Mouse (Mus musculus) MN1 (cell line): ENCODE data around the gene Dennd1b.
A peak's percentile ranks its signal among the peaks of the same experiment; 100 is the strongest.

ENCODE experiments used
- DNase-seq: peaks from one replicate; pipeline ENCODE4 v3.0.0-alpha.2; 2016; ENCODE audit warnings: low spot score

Gene Dennd1b

DNA sequence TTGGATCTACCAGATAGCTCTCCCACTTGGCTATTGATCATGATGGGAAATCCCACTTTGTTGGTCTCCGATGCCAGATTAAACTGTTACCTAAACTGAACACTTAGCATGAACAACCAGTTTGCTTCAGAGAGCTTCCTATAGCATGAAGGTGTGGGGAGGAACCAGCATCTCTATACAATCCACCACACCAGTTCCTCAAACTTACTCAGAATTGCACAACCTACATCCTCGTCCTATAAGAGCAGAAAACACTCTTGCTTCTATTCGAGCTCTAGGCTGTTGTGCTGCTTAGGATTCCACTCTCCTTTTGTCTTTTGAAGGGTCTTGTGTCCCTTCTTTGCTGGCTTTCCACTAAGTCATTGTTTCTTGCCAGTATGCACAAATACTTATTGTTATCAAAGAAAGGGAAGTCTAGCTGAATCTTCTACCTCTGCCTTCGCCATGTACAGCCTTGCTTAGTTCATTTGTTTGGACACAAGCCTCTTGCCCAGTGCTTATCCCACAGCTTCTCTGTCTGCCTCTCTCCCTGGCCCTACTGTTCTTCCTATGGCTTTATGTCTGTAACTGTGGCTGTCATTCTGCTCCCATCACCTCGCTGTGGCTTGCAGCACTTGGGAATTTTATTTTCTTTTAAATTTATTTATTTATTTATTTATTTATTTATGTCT, 52.0 kb downstream of the Dennd1b start:
- DNase-seq = no peak

DNA sequence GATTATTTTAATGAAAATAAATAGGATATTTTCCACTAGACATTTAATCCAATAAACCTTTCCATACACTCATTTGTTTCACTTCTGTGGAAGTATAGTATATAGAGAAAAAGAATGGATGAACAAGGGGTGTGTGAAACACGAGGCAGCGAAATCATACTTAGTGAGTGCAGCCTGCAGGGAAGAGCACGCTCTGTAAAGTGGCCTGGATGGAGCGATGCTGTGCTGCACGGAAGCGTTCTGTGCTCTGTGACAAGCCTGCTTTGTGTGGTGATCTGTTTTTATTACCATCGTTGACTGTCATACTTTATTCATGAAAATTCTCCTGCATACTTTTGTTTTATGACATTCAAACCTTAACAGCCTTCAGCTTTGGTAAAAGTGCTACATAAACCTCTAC, 58.1 kb downstream of the Dennd1b start:
- DNase-seq = peak; percentile 13

DNA sequence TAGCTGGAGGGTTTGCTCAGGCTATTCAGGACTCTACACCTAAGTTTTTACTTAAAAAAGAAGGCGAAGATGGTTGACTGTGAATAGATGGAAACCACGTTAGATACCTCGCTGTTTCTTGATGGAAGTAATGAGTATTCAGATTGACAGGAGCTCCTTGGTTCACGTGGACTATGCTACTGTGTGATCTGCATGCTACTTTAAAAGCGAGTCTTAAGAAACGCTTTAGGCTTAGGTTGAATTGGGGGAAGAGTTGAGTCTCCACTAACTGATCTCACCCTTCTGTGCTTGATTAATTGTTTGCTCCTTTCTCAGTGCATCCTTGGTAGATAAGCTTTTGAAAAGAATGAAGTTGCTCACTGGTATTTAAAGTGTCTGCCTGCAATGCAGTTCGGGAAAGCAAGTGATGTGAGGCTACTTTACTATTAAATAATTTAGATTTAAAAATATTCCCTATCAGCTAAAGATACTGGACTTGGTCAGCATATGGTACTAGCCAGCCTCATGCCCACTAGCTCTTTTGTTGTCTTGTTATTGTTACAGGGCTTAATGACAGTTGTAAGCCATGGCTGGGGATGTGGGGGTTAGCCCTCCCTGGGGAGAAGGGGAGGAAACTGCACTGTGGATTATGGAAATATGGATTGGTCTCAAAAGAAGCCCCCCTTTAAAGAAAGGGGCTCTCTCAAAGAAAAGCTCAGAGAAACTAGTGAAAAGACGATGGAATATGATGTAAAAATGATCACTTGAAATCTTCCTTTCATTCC, 62.8 kb downstream of the Dennd1b start:
- DNase-seq = no peak

DNA sequence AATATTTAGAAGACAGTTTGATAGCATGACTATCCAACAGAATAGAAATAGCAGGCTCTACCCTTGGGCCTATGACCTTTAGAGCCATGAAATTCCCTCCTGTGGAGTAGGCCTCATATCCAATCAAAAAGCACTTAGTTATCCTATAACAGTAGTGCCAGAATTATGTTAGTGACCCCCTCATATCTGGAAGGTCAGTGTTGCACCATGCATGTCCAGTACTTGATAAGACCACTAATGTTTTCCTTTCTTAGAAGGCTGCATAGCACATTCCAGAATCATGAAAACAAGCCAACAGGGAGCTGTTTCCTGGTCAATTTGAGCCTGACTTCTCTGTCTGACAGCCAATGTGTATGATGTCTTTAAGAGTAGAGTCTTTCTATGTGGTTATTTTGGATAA, 66.3 kb downstream of the Dennd1b start:
- no peak for DNase-seq

DNA sequence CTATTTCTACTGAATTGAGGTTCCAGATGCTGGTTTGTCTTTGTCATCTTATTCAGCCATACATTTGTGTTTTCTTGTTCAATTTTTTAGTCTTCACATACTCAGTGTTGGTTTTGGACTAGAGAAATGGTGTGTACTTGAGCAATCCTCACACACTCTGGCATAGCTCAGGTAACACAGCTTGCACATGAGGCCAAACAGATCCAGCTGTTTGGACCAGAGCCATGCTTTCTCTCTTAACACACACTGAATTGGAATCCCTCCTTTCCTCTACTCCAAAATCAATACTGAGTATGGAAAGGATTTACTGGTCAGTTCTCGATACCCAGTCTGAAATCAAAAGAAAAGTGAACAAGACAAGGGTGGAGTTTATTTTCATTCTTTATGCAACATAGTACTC, 69.2 kb downstream of the Dennd1b start:
- no peak for DNase-seq

DNA sequence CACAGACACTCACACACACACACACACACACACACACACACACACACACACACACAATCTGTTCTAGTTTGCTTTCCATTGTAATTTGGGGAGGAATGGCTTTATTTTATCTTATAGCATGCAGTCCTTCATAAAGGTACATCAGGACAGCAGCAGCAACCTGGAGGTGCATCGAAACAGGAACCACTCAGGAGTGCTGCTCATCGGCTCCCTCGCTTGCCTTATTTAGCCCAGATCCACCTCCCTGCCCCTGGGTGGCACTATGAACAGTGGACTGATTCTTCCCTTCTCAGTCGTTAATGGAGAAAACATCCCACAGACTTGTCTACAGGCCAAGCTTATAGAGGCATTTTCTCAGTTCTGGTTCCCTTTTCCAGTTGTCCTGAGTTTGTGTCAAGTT, 71.9 kb downstream of the Dennd1b start:
- no peak for DNase-seq

DNA sequence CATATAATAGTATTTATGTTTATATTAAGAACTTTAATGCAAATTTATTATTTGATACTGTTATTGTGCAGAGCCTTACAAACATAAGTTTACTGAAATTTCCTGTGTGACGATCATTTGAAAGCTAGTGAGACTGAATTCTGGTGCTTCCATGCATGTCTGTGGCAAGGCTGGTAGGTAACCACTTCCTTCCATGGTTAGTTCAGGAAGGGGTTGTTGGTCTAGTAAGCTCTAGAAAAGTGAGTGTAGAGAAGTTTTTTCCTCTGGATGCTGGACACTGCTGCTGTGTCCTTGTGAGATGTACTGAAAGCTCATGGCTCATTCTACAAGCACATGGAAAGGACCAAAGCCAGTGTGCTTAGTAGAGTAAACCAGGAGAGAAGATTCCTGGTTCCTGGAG, 73.1 kb downstream of the Dennd1b start:
- no peak for DNase-seq

DNA sequence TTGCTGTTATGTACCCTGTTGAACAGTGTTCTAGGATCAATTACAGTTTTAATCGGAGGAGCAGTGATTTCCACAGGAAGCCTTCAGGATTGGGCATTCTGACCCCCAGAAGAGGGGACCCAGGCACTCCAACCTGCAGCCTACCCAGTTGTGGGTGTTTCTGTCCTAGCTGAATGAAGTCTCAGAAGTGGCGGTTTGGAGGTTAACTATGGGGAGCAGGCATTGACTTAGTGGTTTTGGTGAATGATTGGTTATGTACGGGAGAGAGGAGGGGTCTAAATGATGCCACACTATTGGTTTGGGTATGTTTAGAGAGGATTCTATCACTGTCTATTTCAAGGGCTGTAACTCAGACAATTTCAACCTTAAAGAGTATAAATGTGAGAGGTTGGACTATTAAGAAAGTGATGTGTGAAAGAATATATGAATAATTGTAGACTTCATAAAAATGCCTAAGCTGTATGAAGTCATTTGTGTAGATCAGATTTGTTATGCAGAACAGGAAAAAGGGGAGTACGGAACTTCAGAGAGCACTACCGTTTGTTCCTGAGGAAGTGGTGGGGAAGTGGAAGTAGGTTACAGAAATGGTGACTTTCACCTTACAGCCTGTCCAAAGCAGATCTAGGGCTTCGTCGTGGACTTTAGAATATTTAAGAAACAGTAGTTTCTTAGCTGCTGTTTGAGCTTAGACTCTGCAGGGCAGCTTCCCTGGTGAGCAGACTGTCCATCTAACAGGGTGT, 73.7 kb downstream of the Dennd1b start:
- DNase-seq = no peak

DNA sequence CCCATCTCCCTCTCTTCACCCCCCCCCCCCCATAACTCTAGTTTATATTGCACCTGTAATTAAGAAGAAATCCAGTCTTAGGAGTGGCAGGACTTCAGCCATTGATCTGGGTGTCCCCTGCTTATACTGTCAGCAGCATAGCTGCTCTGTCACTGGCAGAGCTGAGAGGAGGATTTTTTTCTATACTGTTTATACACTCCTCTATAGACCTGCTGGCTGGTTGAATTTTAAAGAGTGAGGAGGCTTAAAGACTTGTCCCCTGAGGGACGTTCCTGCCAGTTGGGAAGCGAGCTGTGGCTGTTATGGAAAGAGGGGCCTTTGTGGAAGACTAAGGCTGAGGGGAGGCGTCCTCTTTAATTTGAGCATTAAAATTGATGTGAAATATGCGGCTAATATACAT, 74.8 kb downstream of the Dennd1b start:
- DNase-seq = no peak

DNA sequence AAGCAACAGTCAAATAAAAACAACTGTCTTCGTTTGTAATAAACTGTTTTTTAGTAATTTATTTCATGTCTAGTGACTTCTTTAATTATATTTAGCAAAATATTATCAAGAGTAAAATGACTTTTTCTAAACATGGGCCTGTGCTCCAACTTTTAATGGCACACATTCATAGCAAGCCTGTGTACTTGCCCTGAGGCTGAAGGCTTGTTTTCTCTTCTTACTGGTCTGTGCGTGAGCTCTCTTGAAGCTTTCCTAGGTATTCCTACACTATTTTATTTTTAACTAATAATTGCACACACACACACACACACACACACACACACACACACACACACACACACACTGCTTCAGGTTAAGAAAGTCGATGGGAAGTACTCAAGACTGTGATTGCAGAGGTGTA, 75.4 kb downstream of the Dennd1b start:
- no peak for DNase-seq

DNA sequence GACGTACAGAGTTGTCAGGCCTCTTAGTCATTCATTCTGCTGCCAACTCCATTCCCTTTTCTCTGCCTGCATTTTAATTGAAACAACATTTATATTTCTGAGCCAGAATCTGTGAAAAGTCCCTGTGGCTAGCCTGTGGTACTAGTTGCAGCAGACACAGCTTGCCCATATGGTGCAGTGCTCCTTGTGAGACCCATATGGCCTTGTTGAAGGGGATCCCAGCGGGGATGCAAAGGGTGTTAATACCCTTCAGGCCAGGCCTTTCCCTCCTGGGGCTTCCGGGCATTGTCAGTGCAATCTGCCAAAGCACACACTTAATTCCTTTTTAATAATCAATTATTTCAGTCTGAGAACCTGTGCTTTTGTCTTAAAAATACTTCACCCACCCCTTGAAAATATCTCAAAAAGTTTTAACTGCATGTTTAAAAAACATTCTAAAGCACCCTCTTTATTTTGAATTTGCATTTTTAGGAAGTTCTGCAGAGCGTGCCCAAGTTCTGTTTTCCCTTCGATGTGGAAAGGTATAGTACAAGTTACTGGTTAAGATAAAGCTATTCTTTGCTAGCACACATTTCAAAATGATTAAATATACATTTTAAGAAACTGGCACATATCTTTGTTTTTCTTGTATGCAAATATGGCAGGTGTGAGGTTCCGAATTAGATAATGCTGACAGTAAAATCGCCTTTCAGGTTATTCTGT, 76.4 kb downstream of the Dennd1b start:
- no peak for DNase-seq

DNA sequence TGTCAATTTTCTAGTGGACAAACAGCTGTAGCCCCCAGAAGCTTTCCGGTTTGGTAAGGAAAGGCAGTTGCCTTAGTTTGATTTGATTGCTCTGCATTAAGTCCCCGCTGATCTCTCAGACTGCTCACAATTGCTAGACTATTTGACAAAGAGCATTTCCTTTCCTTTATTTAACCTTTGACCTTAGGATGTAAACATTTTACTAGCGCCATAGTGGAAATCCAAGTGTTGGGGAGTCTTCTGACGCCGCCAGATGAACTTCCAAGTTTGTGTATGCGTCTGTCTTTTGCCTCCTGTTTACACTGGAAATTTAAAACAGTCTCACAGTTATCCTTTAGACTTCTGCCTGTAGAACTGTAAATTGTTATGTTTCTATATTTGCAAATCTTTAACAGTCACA, 85.8 kb downstream of the Dennd1b start:
- DNase-seq = no peak

DNA sequence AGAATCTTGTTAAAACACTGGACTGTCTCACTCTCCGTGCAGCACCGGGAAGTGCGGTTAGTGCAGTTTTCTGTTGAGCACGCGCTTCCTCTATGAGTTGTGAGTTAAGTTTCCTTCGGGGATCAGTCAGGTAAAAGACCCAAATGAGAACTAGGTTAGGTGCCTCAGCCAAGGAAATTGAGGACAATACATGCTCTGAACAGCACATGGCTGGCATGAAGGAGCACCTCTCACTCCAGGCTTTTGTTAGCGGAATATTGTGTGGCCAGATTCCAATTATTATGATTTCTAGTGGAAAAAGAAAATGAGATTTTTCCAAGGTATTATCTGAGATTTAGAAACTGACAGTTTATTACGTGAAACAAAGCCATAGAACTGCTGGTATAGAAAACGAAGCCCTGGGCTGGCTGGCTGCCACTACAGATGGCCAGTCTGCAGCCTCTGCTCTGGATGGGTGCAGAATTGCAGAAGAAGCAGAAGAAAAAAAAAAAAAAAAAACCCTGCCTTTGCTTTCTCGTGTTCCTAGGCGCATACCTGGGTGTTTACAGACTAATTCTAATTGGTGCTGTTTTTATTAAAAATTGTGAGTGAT, 86.7 kb downstream of the Dennd1b start:
- peak; percentile 49 for DNase-seq

DNA sequence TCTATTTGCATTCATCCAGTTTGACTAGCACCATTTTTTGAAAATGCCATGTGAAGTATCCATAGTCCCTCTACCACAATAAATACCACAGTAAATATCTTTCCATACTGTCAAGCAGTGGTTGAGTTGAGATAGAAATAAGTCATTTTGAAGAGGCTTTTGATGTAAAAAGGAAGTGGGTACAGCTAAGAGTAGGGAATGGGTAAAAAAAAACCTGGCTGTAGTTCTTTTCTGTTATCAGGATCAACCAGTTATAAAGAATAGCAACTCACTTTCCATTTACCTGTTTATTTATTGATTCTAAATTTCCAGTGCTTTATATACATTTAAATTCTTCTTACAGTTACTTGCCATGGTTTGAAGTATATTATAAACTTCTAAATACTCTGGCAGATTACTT, 89.8 kb downstream of the Dennd1b start:
- DNase-seq = no peak

DNA sequence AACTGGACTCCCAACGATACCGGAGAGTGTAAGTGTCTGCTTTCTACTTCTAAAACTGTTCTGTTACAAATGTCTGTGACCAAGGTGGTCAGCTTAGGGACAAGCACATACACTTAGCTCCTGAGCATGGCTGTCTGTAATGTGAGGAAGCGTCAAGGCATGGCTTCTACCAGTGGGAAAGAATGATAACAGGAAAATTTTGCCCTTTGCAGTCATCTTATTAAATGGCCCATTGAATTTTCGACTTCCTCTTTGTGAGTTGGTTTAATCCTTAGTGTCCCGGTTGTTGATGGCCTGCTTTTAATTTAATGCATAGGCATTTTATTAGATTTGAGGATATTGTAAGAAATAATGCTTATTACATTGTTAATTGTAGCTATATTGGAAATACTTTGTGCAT, 97.1 kb downstream of the Dennd1b start:
- no peak for DNase-seq

DNA sequence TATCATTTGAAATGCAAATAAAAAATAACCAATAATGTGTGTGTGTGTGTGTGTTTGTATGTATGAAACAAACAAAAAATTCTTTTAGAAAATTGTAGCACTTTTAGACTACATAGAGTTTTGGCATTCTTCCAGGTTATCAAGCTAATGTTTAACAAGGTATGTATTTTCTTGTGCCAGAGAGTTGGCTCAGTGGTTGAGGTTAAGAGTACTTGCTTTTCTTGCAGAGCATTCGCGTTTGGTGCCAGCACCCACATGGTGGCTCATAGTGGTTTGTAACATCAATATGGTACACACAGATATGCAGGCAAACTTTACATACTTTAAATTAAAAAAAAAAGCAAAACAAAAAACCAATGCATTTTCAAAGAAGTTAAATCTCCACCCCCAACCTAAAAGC, 101.5 kb downstream of the Dennd1b start:
- DNase-seq = no peak

DNA sequence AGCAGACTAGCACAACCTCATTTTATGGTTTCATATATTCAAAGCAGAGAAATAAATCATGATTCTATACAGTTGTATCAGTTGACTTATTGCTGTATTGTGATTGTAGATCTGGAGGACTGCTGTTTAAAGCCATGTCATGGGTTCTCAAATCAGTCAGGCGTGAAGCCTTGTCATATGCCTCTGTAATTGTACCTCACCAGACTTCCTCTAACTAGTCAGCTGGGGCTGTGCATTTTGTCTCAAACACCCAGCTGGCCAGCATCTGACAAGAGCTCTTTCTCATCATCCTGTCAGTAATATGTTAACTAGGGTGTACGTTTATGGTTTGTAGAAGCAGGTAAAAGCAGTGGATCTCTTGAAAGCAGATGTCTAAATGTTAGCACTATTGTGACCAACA, 104.0 kb downstream of the Dennd1b start:
- DNase-seq = no peak

DNA sequence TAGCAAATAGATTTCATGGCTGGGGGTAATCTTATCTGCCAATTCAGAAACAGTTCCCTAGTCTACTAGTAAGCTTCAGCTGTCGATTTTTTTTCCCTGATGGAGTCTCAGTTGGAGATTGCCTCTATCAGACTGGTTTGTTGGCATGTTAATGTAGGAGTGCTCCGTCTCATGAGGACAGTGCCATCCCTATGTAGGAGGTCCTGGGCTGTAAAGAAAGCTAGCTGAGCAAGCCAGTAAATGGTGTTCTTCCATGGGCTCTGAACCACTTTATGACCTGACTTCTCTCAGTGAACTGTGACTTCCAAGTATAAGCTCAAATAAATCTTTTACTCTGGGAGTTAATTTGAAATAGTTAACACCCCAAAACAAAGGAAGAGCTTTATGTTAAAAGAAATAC, 107.8 kb downstream of the Dennd1b start:
- DNase-seq = no peak

DNA sequence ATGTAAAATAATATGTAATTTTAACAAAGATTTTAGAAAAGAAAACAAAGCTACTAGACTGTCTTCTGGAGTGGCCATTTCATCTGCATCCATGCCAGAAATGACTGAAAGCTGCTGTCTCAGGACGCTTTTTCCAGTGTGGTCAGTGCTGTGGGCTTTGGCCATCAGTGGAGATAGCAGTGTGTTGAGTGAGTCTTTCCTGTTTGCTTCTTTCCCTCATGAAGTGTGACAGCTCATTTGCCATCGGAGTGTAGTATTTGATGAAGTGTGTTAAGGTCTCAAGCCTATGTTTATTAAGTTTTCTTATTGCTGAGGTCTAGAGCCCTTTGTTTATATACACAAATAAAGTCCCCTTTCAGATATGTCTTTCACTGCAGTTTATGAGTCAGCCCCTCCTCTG, 112.4 kb downstream of the Dennd1b start:
- no peak for DNase-seq

DNA sequence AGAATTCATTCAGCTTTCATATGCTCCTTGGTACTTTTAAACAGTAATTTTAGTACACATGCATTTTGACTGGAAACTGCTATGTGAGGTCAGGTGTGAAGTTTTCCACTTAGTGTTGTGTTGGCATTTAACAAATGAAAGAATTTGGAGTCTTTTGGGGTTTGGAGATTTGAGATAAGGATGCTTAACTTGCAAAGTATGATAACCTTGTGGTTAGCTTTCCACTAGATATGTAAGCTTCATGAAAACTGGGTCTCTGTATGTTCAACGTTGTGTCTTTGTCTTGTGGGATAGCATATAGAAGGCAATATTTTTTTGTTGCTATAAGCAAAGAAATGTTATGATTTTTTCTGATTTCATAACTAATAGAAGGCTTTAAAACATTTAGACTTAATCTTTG, 114.8 kb downstream of the Dennd1b start:
- no peak for DNase-seq

DNA sequence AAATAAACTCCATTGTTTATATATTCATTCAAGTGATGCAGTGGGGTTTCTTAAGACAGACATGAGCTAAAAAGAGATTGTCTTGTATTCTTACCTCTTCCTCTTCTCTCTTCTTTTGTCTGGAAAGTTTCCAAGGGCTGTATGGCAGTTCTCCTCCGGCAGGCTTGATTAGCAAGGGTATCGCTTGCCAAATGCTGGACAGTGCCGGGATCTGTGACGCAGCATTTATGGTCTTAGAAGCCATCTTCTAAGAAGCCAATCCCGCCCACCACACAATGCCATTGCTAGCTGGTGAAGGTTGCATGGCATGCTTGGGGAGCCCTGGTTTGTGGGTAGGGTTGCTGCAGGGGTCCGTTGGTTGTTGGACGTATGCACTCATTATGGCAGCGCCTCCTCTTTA, 115.8 kb downstream of the Dennd1b start:
- DNase-seq = peak; percentile 39

DNA sequence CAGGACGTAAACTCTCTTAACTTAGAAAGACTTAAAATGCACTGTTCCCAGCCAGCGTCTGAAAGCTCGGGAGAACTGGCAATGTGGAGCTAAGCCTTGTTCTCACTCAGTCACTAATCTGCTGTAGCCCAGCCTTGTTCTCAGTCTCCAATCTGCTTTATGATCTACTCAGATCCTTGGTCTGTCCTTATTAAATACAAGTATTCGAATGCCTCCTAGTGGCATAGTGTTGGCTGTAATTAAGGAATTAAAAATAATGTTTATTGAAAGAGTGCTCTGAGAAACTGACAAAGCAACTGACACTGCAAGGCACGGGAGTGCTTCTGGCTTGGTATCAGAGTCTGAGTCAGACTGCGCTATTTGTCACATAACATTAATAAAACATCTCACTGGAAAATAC, 116.3 kb downstream of the Dennd1b start:
- peak; percentile 64 for DNase-seq
